Mouse (Mus musculus) erythroblast, embryonic 14.5 days (primary cell): ENCODE measurements around the gene Nt5c1a. TPM values are rescaled to one million over a fixed set of nuclear protein-coding genes. Genes with fewer than 3 reads are reported as not detected.

Experiments used
- H3K27me3 ChIP-seq: 2 replicates; pipeline ENCODE4 v1.6.1; 2012; ENCODE audit warnings: inconsistent platforms; ENCODE audit not compliant: control insufficient read depth
- H3K36me3 ChIP-seq: 2 replicates; pipeline ENCODE4 v1.6.1; 2012; ENCODE audit warnings: mild to moderate bottlenecking, inconsistent platforms; ENCODE audit not compliant: control insufficient read depth
- H3K4me1 ChIP-seq: 2 replicates; pipeline ENCODE4 v1.6.1; 2012; ENCODE audit warnings: inconsistent platforms; ENCODE audit not compliant: control insufficient read depth
- H3K4me3 ChIP-seq: replicated peaks from 2 replicates; pipeline ENCODE3; 2012; ENCODE audit warnings: moderate library complexity, mild to moderate bottlenecking, inconsistent platforms
- H3K9me3 ChIP-seq: 2 replicates; pipeline ENCODE4 v1.6.1; 2012; ENCODE audit warnings: low read length, inconsistent platforms, mixed read lengths; ENCODE audit not compliant: control insufficient read depth
- GATA1 ChIP-seq: IDR thresholded peaks from 2 replicates; pipeline ENCODE4 v1.6.1; 2012; ENCODE audit warnings: low read length, inconsistent platforms, mixed read lengths
- TAL1 ChIP-seq: IDR thresholded peaks from 3 replicates; pipeline ENCODE4 v1.6.1; 2012; ENCODE audit warnings: low read length, inconsistent platforms, mixed read lengths
- polyA plus RNA-seq: library from polyadenylated mRNA; stranded (reverse); fragments of >175 nt; gene quantifications from 2 replicates; pipeline ENCODE4 v1.2.3, GENCODE M21; 2012

Nt5c1a gene
- polyA plus RNA-seq, 1 experiment, result not detected

GRCm38 (mm10) chr4:123223309-123223708 lies 22.0 kb downstream of the Nt5c1a start:
- Histone ChIP-seq H3K27me3 (no peaks in the 10 kb centered on the region), H3K4me3 (no peak overlapping the region), H3K36me3 (no peaks in the 10 kb centered on the region), H3K9me3 (no peaks in the 10 kb centered on the region), H3K4me1 (no peaks in the 10 kb centered on the region)
- TF ChIP-seq TAL1 (no peak), GATA1 (no peak)

- Histone ChIP-seq H3K9me3 (no peaks in the 10 kb centered on the region), H3K4me1 (no peaks in the 10 kb centered on the region), H3K36me3 (no peaks in the 10 kb centered on the region), H3K27me3 (peaks cover 7% of the 10 kb centered on the region), H3K4me3 (no peak overlapping the region)
- TF ChIP-seq TAL1, result no peak
- no peak for TF ChIP-seq GATA1
Measured at GRCm38 (mm10) chr4:123225718-123226403, 24.6 kb downstream of the Nt5c1a start.

- no peaks in the 10 kb centered on the region for H3K9me3 ChIP-seq
- no peaks in the 10 kb centered on the region for H3K36me3 ChIP-seq
- no peaks in the 10 kb centered on the region for H3K4me1 ChIP-seq
- TF ChIP-seq TAL1, result no peak
- TF ChIP-seq GATA1, result no peak
- H3K4me3 ChIP-seq, result no peak overlapping the region
- peaks cover 16% of the 10 kb centered on the region for H3K27me3 ChIP-seq
Measured at GRCm38 (mm10) chr4:123227707-123228106, 26.4 kb downstream of the Nt5c1a start.

GRCm38 (mm10) chr4:123228270-123228669 lies 27.0 kb downstream of the Nt5c1a start:
- H3K4me3 ChIP-seq, result no peak overlapping the region
- peaks cover 21% of the 10 kb centered on the region for H3K27me3 ChIP-seq
- TF ChIP-seq TAL1 (no peak), GATA1 (no peak)
- no peaks in the 10 kb centered on the region for H3K4me1 ChIP-seq
- H3K36me3 ChIP-seq, result no peaks in the 10 kb centered on the region
- H3K9me3 ChIP-seq, result no peaks in the 10 kb centered on the region

- TF ChIP-seq GATA1 (no peak), TAL1 (no peak)
- Histone ChIP-seq H3K27me3 (peaks cover 30% of the 10 kb centered on the region), H3K4me3 (no peak overlapping the region), H3K4me1 (peaks cover 2% of the 10 kb centered on the region; the same call in 1 of the 2 replicates), H3K9me3 (no peaks in the 10 kb centered on the region), H3K36me3 (no peaks in the 10 kb centered on the region)
Measured at GRCm38 (mm10) chr4:123229166-123229565, 27.9 kb downstream of the Nt5c1a start.

- Histone ChIP-seq H3K27me3 (peaks cover 63% of the 10 kb centered on the region), H3K36me3 (no peaks in the 10 kb centered on the region), H3K4me3 (no peak overlapping the region)
Measured at GRCm38 (mm10) chr4:123232841-123233240, 31.5 kb downstream of the Nt5c1a start.

GRCm38 (mm10) chr4:123233492-123234084 lies 32.3 kb downstream of the Nt5c1a start, which contains the start of gene Heyl:
TSS of gene Heyl (plus strand) at chr4:123233556.
- peaks cover 70% of the 10 kb centered on the region for H3K27me3 ChIP-seq
- H3K9me3 ChIP-seq, result no peaks in the 10 kb centered on the region
- peaks cover 2% of the 10 kb centered on the region; the same call in 1 of the 2 replicates for H3K4me1 ChIP-seq
- TF ChIP-seq TAL1 (no peak), GATA1 (no peak)
- H3K36me3 ChIP-seq, result no peaks in the 10 kb centered on the region
- H3K4me3 ChIP-seq, result peak within 1 kb of the TSS; percentile 2

More at GRCm38 (mm10) chr4:123232841-123233240, 31.5 kb downstream of the Nt5c1a start:
- H3K4me1 ChIP-seq, result peaks cover 2% of the 10 kb centered on the region; the same call in 1 of the 2 replicates
- TF ChIP-seq GATA1, result no peak
- no peak for TF ChIP-seq TAL1
- H3K9me3 ChIP-seq, result no peaks in the 10 kb centered on the region

- Histone ChIP-seq H3K9me3 (no peaks in the 10 kb centered on the region; the same call in 1 of the 2 replicates), H3K4me1 (peaks cover 2% of the 10 kb centered on the region; the same call in 1 of the 2 replicates), H3K36me3 (no peaks in the 10 kb centered on the region), H3K4me3 (no peak overlapping the region), H3K27me3 (peaks cover 87% of the 10 kb centered on the region)
- TF ChIP-seq GATA1 (no peak), TAL1 (no peak)
Measured at GRCm38 (mm10) chr4:123235835-123236430, 34.6 kb downstream of the Nt5c1a start.

GRCm38 (mm10) chr4:123236431-123237031 lies 35.2 kb downstream of the Nt5c1a start:
- H3K9me3 ChIP-seq, result no peaks in the 10 kb centered on the region; the same call in 1 of the 2 replicates
- TF ChIP-seq GATA1 (no peak), TAL1 (no peak)
- H3K4me1 ChIP-seq, result peaks cover 2% of the 10 kb centered on the region; the same call in 1 of the 2 replicates
- H3K27me3 ChIP-seq, result peaks cover 93% of the 10 kb centered on the region
- no peaks in the 10 kb centered on the region for H3K36me3 ChIP-seq
- H3K4me3 ChIP-seq, result no peak overlapping the region
